Mouse (Mus musculus) kidney, postnatal 0 days (tissue): ENCODE results near the gene Dedd. TPM values are rescaled to one million over a fixed set of nuclear protein-coding genes. Genes with fewer than 3 reads are reported as not detected.

Experiments used
- ATAC-seq: fragments of 200-750 bp; cut with Nextera tagmentation; replicated peaks from 2 replicates; pipeline ENCODE4 v1.8.0; 2017; ENCODE audit warnings: low read depth, moderate number of reproducible peaks, moderate TSS enrichment, moderate library complexity; ENCODE audit not compliant: low FRiP score
- DNase-seq: peaks from one replicate; pipeline ENCODE4 v3.0.0-alpha.2; 2016; ENCODE audit warnings: low spot score
- H3K27ac ChIP-seq: fragments of 300-500 bp; sonication (generic); 2 replicates; pipeline ENCODE4 v1.5.1; 2014; ENCODE audit warnings: mild to moderate bottlenecking
- H3K27me3 ChIP-seq: fragments of 300-500 bp; sonication (generic); 2 replicates; pipeline ENCODE4 v1.6.1; 2014; ENCODE audit warnings: low read length, mixed read lengths; ENCODE audit not compliant: insufficient read depth
- H3K36me3 ChIP-seq: fragments of 300-500 bp; sonication (generic); 2 replicates; pipeline ENCODE4 v1.6.1; 2014; ENCODE audit warnings: low read length, mixed read lengths; ENCODE audit not compliant: insufficient read depth
- H3K4me1 ChIP-seq: fragments of 300-500 bp; sonication (generic); replicated peaks from 2 replicates; pipeline ENCODE4 v1.6.1; 2014; ENCODE audit warnings: antibody characterized with exemption, low read length, mixed read lengths; ENCODE audit not compliant: insufficient read depth
- H3K4me2 ChIP-seq: fragments of 300-500 bp; sonication (generic); 2 replicates; pipeline ENCODE4 v1.6.1; 2014; ENCODE audit warnings: mild to moderate bottlenecking, low read length, moderate library complexity, mixed read lengths
- H3K4me3 ChIP-seq: fragments of 300-500 bp; sonication (generic); replicated peaks from 2 replicates; pipeline ENCODE4 v1.5.1; 2014; ENCODE audit warnings: low read depth, low read length
- H3K9ac ChIP-seq: fragments of 300-500 bp; sonication (generic); 2 replicates; pipeline ENCODE4 v1.6.1; 2014; ENCODE audit warnings: low read depth, low read length
- H3K9me3 ChIP-seq: fragments of 300-500 bp; sonication (generic); replicated peaks from 2 replicates; pipeline ENCODE4 v1.6.1; 2016; ENCODE audit warnings: low read length, inconsistent platforms, mixed read lengths
- CTCF ChIP-seq: IDR thresholded peaks from 2 replicates; pipeline ENCODE4 v1.5.1; 2016; ENCODE audit warnings: antibody characterized with exemption, low read depth, mild to moderate bottlenecking, moderate library complexity
- WGBS: fragments of 180-500 bp; shearing (Covaris S2); extraction: QIAGEN DNeasy Blood & Tissue Kit; methylation state at CpG from one replicate; pipeline ENCODE4 v1.1.7; 2014; 5-methylcytosine and 5-hydroxymethylcytosine counted together
- polyA plus RNA-seq: library from polyadenylated mRNA; unstranded; fragments of >200 nt; fragmentation: Nextera tagmentation; extraction: Ambion mirVana; gene quantifications from 2 replicates; pipeline ENCODE4 v1.2.1, GENCODE M21; 2015

The Dedd gene
- polyA plus RNA-seq, 1 experiment from 2014 or later: 46.0 TPM

DNA sequence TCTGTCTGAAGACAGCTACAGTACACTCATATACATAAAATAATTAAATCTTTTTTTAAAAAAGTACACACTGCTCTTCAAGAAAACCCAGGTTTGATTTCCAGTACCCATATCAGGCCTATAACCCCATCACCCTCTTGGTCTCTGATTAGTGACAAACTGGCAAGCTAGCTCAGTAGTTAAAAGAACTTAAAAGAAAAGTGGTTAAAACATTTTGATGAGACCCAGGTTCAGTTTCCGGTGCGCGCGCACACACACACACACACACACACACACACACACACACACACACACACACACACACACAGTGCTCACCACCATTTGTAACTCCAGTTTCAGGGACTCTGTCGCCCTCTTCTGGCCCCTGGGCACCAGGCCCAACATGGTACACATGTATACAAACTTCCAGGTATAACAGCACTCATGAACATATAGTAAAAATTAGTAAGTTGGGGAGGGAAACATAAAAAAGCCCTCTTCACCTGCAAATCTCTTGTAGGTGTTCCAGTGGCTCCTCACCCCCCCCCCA, 26.9 kb downstream of the Dedd start:
- WGBS: 76% methylated on average over 5 of the region's 5 CpGs
- no peak for ATAC-seq

DNA sequence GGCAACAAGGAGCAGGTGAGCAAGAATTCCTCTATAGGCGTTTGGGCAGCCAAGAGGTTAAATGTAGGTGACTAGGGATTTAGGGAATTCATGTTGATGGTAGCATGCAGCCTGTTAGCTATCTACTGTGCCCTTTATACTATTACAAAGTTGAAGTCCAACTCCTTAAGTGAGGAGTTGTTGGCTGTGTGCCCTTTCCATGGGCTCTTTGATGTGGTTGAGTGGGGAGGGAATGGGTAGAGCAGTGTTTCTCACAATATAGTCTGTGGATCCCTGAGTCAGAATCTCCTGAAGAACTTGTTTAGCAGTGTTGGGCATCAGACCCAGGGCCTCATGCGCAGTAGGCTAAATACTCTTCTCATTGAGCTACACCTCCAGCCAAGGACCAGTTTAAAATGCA, 27.9 kb downstream of the Dedd start:
- H3K9me3 ChIP-seq: no peaks in the 10 kb centered on the region
- no peaks in the 10 kb centered on the region; the same call in 1 of the 2 replicates for H3K4me1 ChIP-seq
- no peak for TF ChIP-seq CTCF
- no peak overlapping the region for H3K4me3 ChIP-seq
- H3K4me2 ChIP-seq: no peak overlapping the region
- ATAC-seq (no peak), DNase-seq (no peak)
- no peak overlapping the region for H3K27ac ChIP-seq
- WGBS: 85% methylated on average over 2 of the region's 2 CpGs
- no peak overlapping the region for H3K9ac ChIP-seq
- no peaks in the 10 kb centered on the region for H3K27me3 ChIP-seq
- H3K36me3 ChIP-seq: peaks cover 15% of the 10 kb centered on the region; the same call in 1 of the 2 replicates

More for the DNA sequence above, 26.9 kb downstream of the Dedd start:
- peak; percentile 38 for DNase-seq
- H3K36me3 ChIP-seq: peaks cover 15% of the 10 kb centered on the region; the same call in 1 of the 2 replicates
- no peak overlapping the region for H3K9ac ChIP-seq
- no peak overlapping the region for H3K27ac ChIP-seq
- no peaks in the 10 kb centered on the region; the same call in 1 of the 2 replicates for H3K4me1 ChIP-seq
- no peaks in the 10 kb centered on the region for H3K9me3 ChIP-seq
- H3K4me3 ChIP-seq: no peak overlapping the region
- H3K27me3 ChIP-seq: no peaks in the 10 kb centered on the region
- peak; percentile 74 for TF ChIP-seq CTCF
- no peak overlapping the region for H3K4me2 ChIP-seq

DNA sequence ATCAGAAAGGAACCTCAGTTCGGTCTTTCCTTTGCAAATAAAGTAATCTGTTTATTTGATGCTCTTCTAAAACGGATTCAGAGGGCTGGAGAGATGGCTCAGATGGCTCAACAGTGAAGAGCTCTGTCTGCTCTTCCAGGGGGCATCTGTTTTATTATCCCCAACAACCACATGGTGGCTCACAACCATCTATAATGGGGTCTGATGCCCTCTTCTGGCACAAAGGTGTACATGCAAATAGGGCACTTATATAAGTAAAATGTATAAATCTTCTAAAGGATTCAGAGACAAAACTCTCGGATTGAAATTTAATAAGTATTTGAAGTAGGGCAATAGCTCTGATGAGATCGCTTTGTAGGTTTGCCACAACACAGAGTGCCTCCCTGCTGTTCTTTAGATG, 29.5 kb downstream of the Dedd start:
- DNase-seq: peak; percentile 83
- H3K36me3 ChIP-seq: peaks cover 15% of the 10 kb centered on the region; the same call in 1 of the 2 replicates

DNA sequence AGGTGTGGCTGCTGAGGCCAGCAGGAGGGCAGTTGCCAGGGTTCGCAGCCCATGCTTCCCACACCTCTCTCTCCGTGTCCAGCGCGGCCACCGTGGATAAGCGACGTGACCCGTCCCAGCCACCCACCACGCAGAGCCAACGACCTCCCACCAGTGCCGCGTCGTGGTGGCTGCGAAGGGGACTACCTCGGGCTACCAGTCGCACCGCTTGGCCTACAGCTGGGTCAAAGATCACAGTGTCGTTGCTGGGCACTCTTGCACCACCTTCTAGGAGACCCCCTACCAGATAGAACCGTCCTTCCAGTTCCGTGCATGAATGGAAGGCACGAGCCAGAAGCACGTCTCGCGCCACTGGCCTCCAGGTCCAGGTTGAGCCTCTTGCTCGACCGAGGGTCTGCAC, 31.3 kb downstream of the Dedd start:
- Histone ChIP-seq H3K4me1 (no peaks in the 10 kb centered on the region; the same call in 1 of the 2 replicates), H3K4me2 (peak overlapping the region; percentile 82), H3K9me3 (no peaks in the 10 kb centered on the region), H3K27ac (peak overlapping the region; percentile 71), H3K27me3 (no peaks in the 10 kb centered on the region), H3K36me3 (peaks cover 15% of the 10 kb centered on the region; the same call in 1 of the 2 replicates), H3K9ac (peak overlapping the region; percentile 59), H3K4me3 (peak overlapping the region; percentile 53)
- no peak; the same call in 1 of the 2 replicates for ATAC-seq
- 4% methylated on average over 26 of the region's 26 CpGs for WGBS
- DNase-seq: no peak
- TF ChIP-seq CTCF: no peak

More for the DNA sequence above, 29.5 kb downstream of the Dedd start:
- Histone ChIP-seq H3K27ac (no peak overlapping the region), H3K9ac (no peak overlapping the region), H3K9me3 (no peaks in the 10 kb centered on the region), H3K4me2 (no peak overlapping the region), H3K27me3 (no peaks in the 10 kb centered on the region), H3K4me1 (no peaks in the 10 kb centered on the region; the same call in 1 of the 2 replicates), H3K4me3 (no peak overlapping the region)
- WGBS: 66% methylated on average over 4 of the region's 4 CpGs
- no peak for ATAC-seq
- TF ChIP-seq CTCF: peak; percentile 91

DNA sequence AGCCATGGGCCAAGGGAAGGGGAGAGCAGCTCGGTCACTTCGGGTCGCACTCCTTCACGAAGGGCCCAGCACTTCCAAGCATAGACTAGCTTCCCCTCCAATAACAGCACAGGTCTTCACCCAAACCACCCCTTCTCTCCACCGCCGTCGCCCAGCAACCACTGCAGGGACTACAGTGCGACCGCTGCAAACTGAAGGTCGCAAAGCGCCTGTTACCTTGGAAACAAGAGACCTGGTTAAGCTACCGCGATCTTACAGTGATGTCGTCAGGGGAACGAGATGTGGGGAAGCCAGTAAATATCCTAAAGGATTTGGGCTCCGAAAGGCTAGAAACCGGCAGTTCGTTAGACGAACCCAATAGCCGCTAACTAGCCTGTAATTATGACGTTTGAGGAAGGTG, 31.7 kb downstream of the Dedd start, which contains the start of gene Klhdc9:
Gene Klhdc9 (minus strand): TSS at position 143 of the 400 bp plus-strand sequence.
- ATAC-seq (peak; percentile 96), DNase-seq (peak; percentile 99)
- Histone ChIP-seq H3K27me3 (no peaks in the 10 kb centered on the region), H3K27ac (peak within 1 kb of the TSS; percentile 80), H3K9me3 (no peaks in the 10 kb centered on the region), H3K4me2 (peak within 1 kb of the TSS; percentile 82), H3K4me1 (no peaks in the 10 kb centered on the region; the same call in 1 of the 2 replicates), H3K4me3 (peak within 1 kb of the TSS; percentile 53), H3K36me3 (peaks cover 15% of the 10 kb centered on the region; the same call in 1 of the 2 replicates), H3K9ac (peak within 1 kb of the TSS; percentile 73)
- WGBS: under 1% methylated on average over 21 of the region's 21 CpGs
- TF ChIP-seq CTCF: no peak

DNA sequence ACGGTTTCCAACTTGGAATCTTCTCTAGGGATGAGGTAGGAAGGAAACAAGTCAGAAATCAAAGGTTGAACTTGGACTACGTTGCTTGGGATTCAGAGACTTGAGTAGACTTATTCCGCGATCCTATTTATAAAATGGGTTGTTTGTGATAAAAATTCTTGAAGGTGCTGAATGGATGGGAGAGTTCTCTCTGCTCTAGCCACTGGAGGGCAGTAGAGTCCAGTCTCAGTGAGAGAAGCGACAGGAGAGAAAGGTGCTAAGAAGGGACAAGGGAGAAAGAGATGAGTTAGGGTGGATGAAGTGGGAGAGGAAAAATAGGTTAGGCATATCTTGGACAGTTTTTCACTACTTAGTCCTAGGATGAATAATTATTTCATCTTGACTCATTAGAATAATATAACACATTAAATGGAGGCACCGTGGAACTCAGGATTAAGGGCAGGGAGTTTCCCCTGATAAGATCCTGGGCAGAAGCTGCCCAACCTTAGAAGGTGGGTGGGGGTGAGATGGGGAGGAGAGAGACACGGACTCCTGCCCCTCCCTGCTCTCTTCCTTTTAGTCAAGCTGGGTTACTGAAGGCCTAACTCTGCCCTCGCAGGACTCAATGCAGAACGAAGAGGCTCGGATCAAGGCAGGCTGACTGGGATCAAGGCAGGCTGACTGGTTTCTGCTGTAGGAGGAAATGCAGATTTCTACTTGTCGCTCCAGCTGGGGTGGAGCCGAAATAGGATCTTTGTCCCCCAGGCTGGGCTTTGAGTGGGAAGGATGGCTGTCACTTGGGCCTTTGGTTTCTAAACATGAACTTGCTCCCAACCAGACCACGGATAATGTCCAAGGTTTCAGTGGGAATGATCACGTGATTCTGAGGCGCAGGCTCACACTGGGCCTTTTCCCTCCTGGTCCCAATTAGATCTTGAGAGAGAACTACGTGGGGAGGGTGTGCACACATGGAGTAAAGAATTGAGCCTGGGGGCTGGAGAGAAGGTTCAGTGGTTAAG, 32.5 kb downstream of the Dedd start:
- Histone ChIP-seq H3K27me3 (no peaks in the 10 kb centered on the region), H3K4me2 (peak overlapping the region; percentile 82), H3K36me3 (peaks cover 15% of the 10 kb centered on the region; the same call in 1 of the 2 replicates), H3K27ac (peak overlapping the region; percentile 80), H3K9me3 (no peaks in the 10 kb centered on the region), H3K9ac (peak overlapping the region; percentile 73), H3K4me1 (no peaks in the 10 kb centered on the region; the same call in 1 of the 2 replicates), H3K4me3 (peak overlapping the region; percentile 53)
- WGBS: 30% methylated on average over 16 of the region's 16 CpGs
- peak; percentile 95 for TF ChIP-seq CTCF
- DNase-seq: peak; percentile 93
- ATAC-seq: no peak; the same call in 1 of the 2 replicates
